Mouse (Mus musculus) C2C12 (cell line): Measurements from ENCODE around the gene Tdrd5. TPM values are rescaled to one million over a fixed set of nuclear protein-coding genes. Genes with fewer than 3 reads are reported as not detected.
A peak's percentile ranks its signal among the peaks of the same experiment; 100 is the strongest.

Source experiments
- H3K27me3 ChIP-seq: one replicate; pipeline ENCODE4 v1.6.1; 2011; ENCODE audit not compliant: control insufficient read depth, insufficient read depth, insufficient read length
- H3K36me3 ChIP-seq: one replicate; pipeline ENCODE4 v1.6.1; 2011; ENCODE audit not compliant: control insufficient read depth, insufficient read depth
- H3K4me3 ChIP-seq: one replicate; pipeline ENCODE4 v1.5.1; 2011; ENCODE audit warnings: mild to moderate bottlenecking, control low read depth; ENCODE audit not compliant: poor library complexity, insufficient read depth, severe bottlenecking
- H3K79me2 ChIP-seq: one replicate; pipeline ENCODE4 v1.6.1; 2011; ENCODE audit not compliant: control insufficient read depth, insufficient read depth
- H3K79me3 ChIP-seq: one replicate; pipeline ENCODE4 v1.6.1; 2011; ENCODE audit warnings: low read depth, control low read depth
- H3ac ChIP-seq: one replicate; pipeline ENCODE3; 2011; ENCODE audit warnings: low read depth; ENCODE audit not compliant: control insufficient read depth, insufficient read length
- CEBPB ChIP-seq: IDR thresholded peaks from one replicate; pipeline ENCODE4 v1.6.1; 2011; ENCODE audit warnings: low read depth, mild to moderate bottlenecking, control low read depth, moderate library complexity
- CTCF ChIP-seq: IDR thresholded peaks from one replicate; pipeline ENCODE4 v1.5.1; 2011; ENCODE audit not compliant: control insufficient read depth, insufficient read depth, insufficient read length
- FOSL1 ChIP-seq: IDR thresholded peaks from one replicate; pipeline ENCODE4 v1.8.0; 2011; ENCODE audit warnings: mild to moderate bottlenecking, low read length; ENCODE audit not compliant: poor library complexity, insufficient read depth, severe bottlenecking
- MAX ChIP-seq: IDR thresholded peaks from one replicate; pipeline ENCODE4 v1.6.1; 2011; ENCODE audit warnings: mild to moderate bottlenecking, control low read depth
- MYOD1 ChIP-seq: IDR thresholded peaks from one replicate; pipeline ENCODE4 v1.6.1; 2011; ENCODE audit warnings: low read depth; ENCODE audit not compliant: control insufficient read depth, insufficient read length
- MYOG ChIP-seq: IDR thresholded peaks from one replicate; pipeline ENCODE4 v1.6.1; 2011; ENCODE audit not compliant: control insufficient read depth, insufficient read length; ENCODE audit errors: extremely low read depth
- USF1 ChIP-seq: IDR thresholded peaks from one replicate; pipeline ENCODE4 v1.6.1; 2011; ENCODE audit warnings: low read depth, mild to moderate bottlenecking, control low read depth, moderate library complexity
- polyA plus RNA-seq: library from polyadenylated mRNA; unstranded; fragments of >200 nt; fragmentation: generic; extraction: Trizol; gene quantifications from one replicate; pipeline ENCODE4 v1.2.1, GENCODE M21; 2012; ENCODE audit warnings: missing spikeins

Tdrd5 gene
- polyA plus RNA-seq, 1 experiment = 0.01 TPM

- TF ChIP-seq CTCF (peak; percentile 55), MYOD1 (no peak)
- H3K4me3 ChIP-seq = no peak overlapping the region
- no peaks in the 10 kb centered on the region for H3K36me3 ChIP-seq
- H3K79me2 ChIP-seq = no peaks in the 10 kb centered on the region
- H3K79me3 ChIP-seq = no peaks in the 10 kb centered on the region
- H3K27me3 ChIP-seq = no peaks in the 10 kb centered on the region
- no peak overlapping the region for H3ac ChIP-seq
These were observed 74.0 kb downstream of the Tdrd5 start for GRCm38 (mm10) chr1:156229448-156229847.

- Histone ChIP-seq H3K79me3 (no peaks in the 10 kb centered on the region), H3K36me3 (no peaks in the 10 kb centered on the region), H3K4me3 (no peak overlapping the region)
These were observed 74.7 kb downstream of the Tdrd5 start for GRCm38 (mm10) chr1:156228728-156229127.

GRCm38 (mm10) chr1:156226903-156227302 lies 76.6 kb downstream of the Tdrd5 start:
- no peaks in the 10 kb centered on the region for H3K36me3 ChIP-seq
- no peaks in the 10 kb centered on the region for H3K27me3 ChIP-seq
- no peak for TF ChIP-seq MYOD1
- TF ChIP-seq USF1 = no peak
- no peak for TF ChIP-seq MYOG
- no peak for TF ChIP-seq CEBPB
- TF ChIP-seq FOSL1 = no peak
- TF ChIP-seq CTCF = no peak
- TF ChIP-seq MAX = no peak
- H3K4me3 ChIP-seq = no peak overlapping the region
- no peaks in the 10 kb centered on the region for H3K79me3 ChIP-seq
- no peak overlapping the region for H3ac ChIP-seq
- H3K79me2 ChIP-seq = no peaks in the 10 kb centered on the region

More at GRCm38 (mm10) chr1:156228728-156229127, 74.7 kb downstream of the Tdrd5 start:
- TF ChIP-seq CEBPB = no peak
- no peak for TF ChIP-seq MYOD1
- TF ChIP-seq CTCF = no peak
- no peak for TF ChIP-seq FOSL1
- no peak for TF ChIP-seq USF1
- TF ChIP-seq MAX = no peak
- no peak for TF ChIP-seq MYOG
- Histone ChIP-seq H3K79me2 (no peaks in the 10 kb centered on the region), H3ac (no peak overlapping the region), H3K27me3 (no peaks in the 10 kb centered on the region)

GRCm38 (mm10) chr1:156222205-156223000 lies 81.1 kb downstream of the Tdrd5 start:
- no peak overlapping the region for H3ac ChIP-seq
- TF ChIP-seq USF1 = no peak
- no peak for TF ChIP-seq MYOG
- no peak for TF ChIP-seq MYOD1
- TF ChIP-seq CTCF = no peak
- no peak for TF ChIP-seq CEBPB
- TF ChIP-seq MAX = no peak
- TF ChIP-seq FOSL1 = no peak

GRCm38 (mm10) chr1:156221327-156221726 lies 82.1 kb downstream of the Tdrd5 start:
- Histone ChIP-seq H3K27me3 (no peaks in the 10 kb centered on the region), H3K79me2 (no peaks in the 10 kb centered on the region)
- TF ChIP-seq MYOD1 (no peak), MAX (no peak), CTCF (no peak), MYOG (no peak), USF1 (no peak), CEBPB (no peak), FOSL1 (no peak)

More at GRCm38 (mm10) chr1:156222205-156223000, 81.1 kb downstream of the Tdrd5 start:
- H3K79me2 ChIP-seq = no peaks in the 10 kb centered on the region
- H3K36me3 ChIP-seq = no peaks in the 10 kb centered on the region
- H3K4me3 ChIP-seq = no peak overlapping the region
- no peaks in the 10 kb centered on the region for H3K79me3 ChIP-seq
- no peaks in the 10 kb centered on the region for H3K27me3 ChIP-seq

GRCm38 (mm10) chr1:156218573-156218972 lies 84.9 kb downstream of the Tdrd5 start:
- Histone ChIP-seq H3K4me3 (no peak overlapping the region), H3K79me3 (no peaks in the 10 kb centered on the region), H3ac (no peak overlapping the region), H3K79me2 (no peaks in the 10 kb centered on the region), H3K27me3 (no peaks in the 10 kb centered on the region), H3K36me3 (no peaks in the 10 kb centered on the region)
- TF ChIP-seq MAX = no peak
- TF ChIP-seq MYOG = no peak
- no peak for TF ChIP-seq CTCF
- no peak for TF ChIP-seq FOSL1
- no peak for TF ChIP-seq MYOD1
- no peak for TF ChIP-seq CEBPB
- no peak for TF ChIP-seq USF1

More at GRCm38 (mm10) chr1:156221327-156221726, 82.1 kb downstream of the Tdrd5 start:
- no peaks in the 10 kb centered on the region for H3K36me3 ChIP-seq
- H3K4me3 ChIP-seq = no peak overlapping the region
- no peaks in the 10 kb centered on the region for H3K79me3 ChIP-seq
- no peak overlapping the region for H3ac ChIP-seq
